Mouse (Mus musculus) intestine, postnatal 0 days (tissue): ENCODE results near the gene Dbp. TPM values are rescaled to one million over a fixed set of nuclear protein-coding genes. Genes with fewer than 3 reads are reported as not detected.

ENCODE experiments used
- ATAC-seq: fragments of 200-750 bp; cut with Nextera tagmentation; 2 replicates; pipeline ENCODE4 v1.8.0; 2017; ENCODE audit warnings: mild to moderate bottlenecking, moderate TSS enrichment, moderate library complexity
- H3K27ac ChIP-seq: fragments of 300-500 bp; sonication (generic); 2 replicates; pipeline ENCODE4 v1.5.1; 2014; ENCODE audit warnings: mild to moderate bottlenecking, low read depth, low read length, moderate library complexity
- H3K27me3 ChIP-seq: fragments of 300-500 bp; sonication (generic); replicated peaks from 2 replicates; pipeline ENCODE4 v1.6.1; 2014; ENCODE audit warnings: low read length, mixed read lengths; ENCODE audit not compliant: control insufficient read depth, insufficient read depth
- H3K36me3 ChIP-seq: fragments of 300-500 bp; sonication (generic); 2 replicates; pipeline ENCODE4 v1.6.1; 2014; ENCODE audit warnings: mild to moderate bottlenecking, moderate library complexity; ENCODE audit not compliant: control insufficient read depth, insufficient read depth
- H3K4me1 ChIP-seq: fragments of 300-500 bp; sonication (generic); replicated peaks from 2 replicates; pipeline ENCODE4 v1.6.1; 2014; ENCODE audit warnings: antibody characterized with exemption, low read length, mixed read lengths; ENCODE audit not compliant: control insufficient read depth, insufficient read depth
- H3K4me2 ChIP-seq: fragments of 300-500 bp; sonication (generic); replicated peaks from 2 replicates; pipeline ENCODE4 v1.6.1; 2014; ENCODE audit warnings: low read depth, mild to moderate bottlenecking, moderate library complexity
- H3K4me3 ChIP-seq: fragments of 300-500 bp; sonication (generic); 2 replicates; pipeline ENCODE4 v1.5.1; 2014; ENCODE audit warnings: low read depth, low read length
- H3K9ac ChIP-seq: fragments of 300-500 bp; sonication (generic); 2 replicates; pipeline ENCODE4 v1.6.1; 2014; ENCODE audit warnings: mild to moderate bottlenecking, low read depth, low read length
- H3K9me3 ChIP-seq: fragments of 300-500 bp; sonication (generic); 2 replicates; pipeline ENCODE4 v1.6.1; 2016; ENCODE audit warnings: mixed run types; ENCODE audit not compliant: control insufficient read depth
- CTCF ChIP-seq: sonication (generic); IDR thresholded peaks from 2 replicates; pipeline ENCODE4 v1.5.1; 2016; ENCODE audit warnings: low read depth, mild to moderate bottlenecking, control low read depth, antibody characterized with exemption, moderate library complexity
- WGBS: fragments of 180-500 bp; shearing (Covaris S2); extraction: QIAGEN DNeasy Blood & Tissue Kit; methylation state at CpG from one replicate; pipeline ENCODE4 v1.1.7; 2014; 5-methylcytosine and 5-hydroxymethylcytosine counted together
- polyA plus RNA-seq: library from polyadenylated mRNA; unstranded; fragments of >200 nt; fragmentation: Nextera tagmentation; extraction: Ambion mirVana; gene quantifications from 2 replicates; pipeline ENCODE4 v1.2.1, GENCODE M21; 2015

Gene Dbp
- polyA plus RNA-seq, 1 experiment from 2014 or later: 6.9 TPM

DNA sequence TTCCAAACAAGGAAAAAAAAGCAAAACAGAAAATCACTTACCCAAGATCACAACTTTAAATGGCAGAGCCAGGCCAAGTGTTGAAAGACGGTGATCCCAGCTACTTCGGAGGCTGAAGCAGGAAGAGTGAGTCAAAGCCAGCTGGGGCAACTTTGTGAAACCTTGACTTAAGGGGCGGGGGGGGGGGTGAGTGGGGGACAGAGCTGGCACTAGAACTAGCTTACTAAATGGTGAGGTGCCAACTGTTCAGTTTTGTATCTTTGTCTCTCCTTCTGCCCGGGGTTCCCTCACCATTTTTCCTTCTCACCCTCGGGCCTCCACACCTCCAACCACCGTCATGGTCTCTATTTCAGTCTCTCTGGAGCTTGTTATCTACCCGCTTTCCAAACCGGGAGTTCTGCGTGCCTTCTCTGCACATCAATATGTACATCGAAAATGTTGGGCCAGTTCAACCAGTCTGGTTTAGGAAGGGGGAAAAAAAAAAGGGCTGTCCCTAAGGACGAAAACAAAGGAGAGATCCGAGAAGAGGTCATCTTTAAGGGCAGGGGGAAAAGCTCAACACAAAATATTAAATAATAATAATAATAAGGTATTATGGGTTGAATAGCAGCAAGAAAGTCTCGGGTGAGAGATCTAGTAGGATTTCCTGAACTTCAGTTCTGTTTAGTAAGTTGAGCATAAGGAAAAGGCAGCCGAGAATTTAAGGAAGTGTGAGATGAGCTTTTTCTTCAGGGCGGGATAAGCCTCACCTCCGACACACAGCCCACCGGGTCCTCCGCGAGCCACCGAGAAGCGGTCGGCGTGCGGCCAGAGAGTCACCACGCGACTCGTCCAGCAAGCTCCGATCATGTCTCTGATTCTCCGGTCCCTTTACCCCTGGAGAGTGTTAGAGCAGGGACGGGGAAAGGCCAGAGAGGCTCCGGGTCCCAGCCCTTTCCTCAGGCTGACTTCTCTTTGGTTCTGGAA is 12.3 kb downstream of the Dbp start:
- WGBS: 6% methylated on average over 31 of the region's 31 CpGs
- ATAC-seq: no peak
- peak overlapping the region; percentile 82 for H3K27ac ChIP-seq

GRCm38 (mm10) chr7:45717918-45718297 is 13.0 kb downstream of the Dbp start, which contains the start of gene Sphk2:
TSS of gene Sphk2 (minus strand) at chr7:45718002.
- peaks cover 30% of the 10 kb centered on the region for H3K36me3 ChIP-seq
- TF ChIP-seq CTCF: peak; percentile 36
- no peaks in the 10 kb centered on the region for H3K9me3 ChIP-seq
- peak within 1 kb of the TSS; percentile 82 for H3K27ac ChIP-seq
- H3K9ac ChIP-seq: peak within 1 kb of the TSS; percentile 79
- H3K4me2 ChIP-seq: peak within 1 kb of the TSS; percentile 78
- peaks cover 19% of the 10 kb centered on the region; the same call in 1 of the 2 replicates for H3K4me1 ChIP-seq
- 0% methylated on average over 41 of the region's 41 CpGs for WGBS
- peak within 1 kb of the TSS; percentile 67 for H3K4me3 ChIP-seq
- no peaks in the 10 kb centered on the region for H3K27me3 ChIP-seq
- ATAC-seq: peak; percentile 16

More for the DNA sequence above, 12.3 kb downstream of the Dbp start:
- no peak for TF ChIP-seq CTCF
- Histone ChIP-seq H3K4me1 (peaks cover 19% of the 10 kb centered on the region; the same call in 1 of the 2 replicates), H3K4me2 (peak overlapping the region; percentile 67), H3K4me3 (peak overlapping the region; percentile 67), H3K36me3 (peaks cover 31% of the 10 kb centered on the region), H3K27me3 (no peaks in the 10 kb centered on the region), H3K9ac (peak overlapping the region; percentile 79), H3K9me3 (no peaks in the 10 kb centered on the region)

DNA sequence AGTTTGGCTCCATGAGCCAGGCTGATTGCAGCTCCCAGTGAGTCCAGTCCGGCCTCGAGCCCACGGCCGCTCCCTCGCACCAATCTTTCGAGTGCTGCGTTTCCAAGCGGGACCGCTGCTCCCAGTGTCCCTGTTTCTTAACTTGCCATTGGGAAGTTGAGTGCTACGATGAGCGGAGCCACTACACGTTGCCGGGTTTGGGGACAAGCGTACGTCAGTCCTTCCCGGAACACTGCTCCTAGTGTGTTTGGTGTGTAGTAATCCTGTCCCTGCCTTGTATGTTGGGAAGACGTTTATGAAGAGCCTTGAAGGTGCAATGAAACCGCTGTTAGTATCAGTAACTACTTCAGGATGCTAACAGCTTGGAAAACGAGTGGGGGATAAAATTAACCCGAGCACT is 13.4 kb downstream of the Dbp start:
- ATAC-seq: no peak
- peak overlapping the region; percentile 79 for H3K9ac ChIP-seq
- H3K9me3 ChIP-seq: no peaks in the 10 kb centered on the region
- TF ChIP-seq CTCF: no peak
- H3K27ac ChIP-seq: peak overlapping the region; percentile 79
- H3K36me3 ChIP-seq: peaks cover 29% of the 10 kb centered on the region
- H3K27me3 ChIP-seq: no peaks in the 10 kb centered on the region
- H3K4me1 ChIP-seq: peaks cover 19% of the 10 kb centered on the region; the same call in 1 of the 2 replicates
- WGBS: under 1% methylated on average over 20 of the region's 20 CpGs
- H3K4me2 ChIP-seq: peak overlapping the region; percentile 78
- H3K4me3 ChIP-seq: peak overlapping the region; percentile 67

GRCm38 (mm10) chr7:45719180-45719579 is 14.3 kb downstream of the Dbp start:
- H3K27ac ChIP-seq: peak overlapping the region; percentile 79; the same call in 1 of the 2 replicates
- H3K9ac ChIP-seq: peak overlapping the region; percentile 79
- no peak for ATAC-seq
- H3K4me1 ChIP-seq: peaks cover 19% of the 10 kb centered on the region; the same call in 1 of the 2 replicates
- peak overlapping the region; percentile 67 for H3K4me3 ChIP-seq
- peak overlapping the region; percentile 78 for H3K4me2 ChIP-seq
- H3K27me3 ChIP-seq: no peaks in the 10 kb centered on the region
- no peak for TF ChIP-seq CTCF
- H3K9me3 ChIP-seq: no peaks in the 10 kb centered on the region
- WGBS: 62% methylated on average over 10 of the region's 10 CpGs
- H3K36me3 ChIP-seq: peaks cover 35% of the 10 kb centered on the region

DNA sequence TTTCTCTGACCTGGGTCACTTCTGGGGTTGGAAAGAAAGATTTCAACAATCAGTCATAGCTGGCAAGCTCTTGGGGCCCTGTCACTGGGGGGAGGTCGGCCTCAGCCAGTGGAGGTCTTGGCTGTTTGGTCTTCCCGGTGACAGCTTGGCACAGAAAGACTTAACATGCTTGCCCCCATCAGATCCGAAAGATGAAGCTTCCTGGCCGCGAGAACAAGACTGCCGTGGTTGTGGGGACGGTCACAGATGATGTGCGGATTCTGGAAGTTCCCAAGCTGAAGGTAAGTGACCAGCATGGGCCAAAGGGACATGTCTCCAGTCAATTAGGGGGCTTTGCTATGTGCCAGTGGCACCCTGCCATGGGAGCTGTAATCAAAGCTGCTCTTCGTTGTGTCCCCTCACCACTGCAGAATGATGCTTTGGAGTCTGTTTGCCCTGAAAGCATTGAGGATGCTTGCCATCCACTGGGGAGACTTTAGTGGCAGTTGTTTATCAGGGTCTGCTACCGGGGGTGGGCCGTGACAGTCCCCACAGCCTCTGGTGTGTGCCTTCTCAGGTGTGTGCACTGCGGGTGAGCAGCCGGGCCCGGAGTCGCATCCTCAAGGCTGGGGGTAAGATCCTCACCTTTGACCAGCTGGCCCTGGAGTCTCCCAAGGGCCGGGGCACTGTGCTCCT is 15.0 kb downstream of the Dbp start:
- peak overlapping the region; percentile 78 for H3K4me2 ChIP-seq
- H3K9ac ChIP-seq: peak overlapping the region; percentile 79; the same call in 1 of the 2 replicates
- H3K27me3 ChIP-seq: no peaks in the 10 kb centered on the region
- no peak for TF ChIP-seq CTCF
- ATAC-seq: no peak
- H3K27ac ChIP-seq: peak overlapping the region; percentile 86; the same call in 1 of the 2 replicates
- peak overlapping the region; percentile 67; the same call in 1 of the 2 replicates for H3K4me3 ChIP-seq
- 81% methylated on average over 15 of the region's 16 CpGs for WGBS
- H3K4me1 ChIP-seq: peaks cover 16% of the 10 kb centered on the region; the same call in 1 of the 2 replicates
- H3K9me3 ChIP-seq: no peaks in the 10 kb centered on the region
- H3K36me3 ChIP-seq: peaks cover 41% of the 10 kb centered on the region
